Mouse (Mus musculus) bone marrow, adult 2 months (tissue): ENCODE measurements around the gene Sbno1.

Source experiments
- CTCF ChIP-seq: fragments of 200-500 bp; IDR thresholded peaks from 2 replicates; pipeline ENCODE4 v1.5.1; 2011; ENCODE audit warnings: low read length, control low read depth; ENCODE audit not compliant: control insufficient read depth, insufficient read depth
- POLR2A ChIP-seq: fragments of 200-500 bp; IDR thresholded peaks from 2 replicates; pipeline ENCODE4 v1.6.1; 2011; ENCODE audit warnings: low read depth, mild to moderate bottlenecking, control low read depth, low read length, borderline replicate concordance; ENCODE audit not compliant: control insufficient read depth

DNA sequence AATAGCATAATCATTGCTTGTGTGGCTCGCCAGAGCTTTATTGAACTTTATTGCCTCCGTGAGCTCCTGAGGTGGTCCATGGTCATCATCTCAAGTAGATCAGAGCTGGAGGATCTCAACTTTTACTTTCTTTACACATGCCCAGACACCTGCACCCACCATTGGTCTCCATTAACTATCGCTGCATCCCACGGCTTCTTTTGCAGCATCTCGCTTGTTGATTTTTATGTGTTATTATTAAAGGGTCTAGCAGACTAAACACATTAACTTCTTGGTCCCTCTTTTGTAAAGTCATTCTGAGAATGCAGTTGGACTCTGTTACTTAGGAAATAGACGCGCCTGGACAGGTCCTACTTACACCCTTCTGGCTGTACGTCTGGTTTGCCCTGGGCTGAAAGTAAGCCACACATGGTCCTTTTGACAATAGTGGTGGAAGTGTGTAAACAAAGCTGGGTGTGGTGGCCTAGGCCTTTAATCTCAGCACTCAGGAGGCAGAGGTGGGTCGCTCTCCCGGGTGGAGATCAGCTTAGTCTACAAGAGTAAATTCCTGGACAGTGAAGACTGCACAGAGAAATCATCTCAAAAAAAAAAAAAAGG lies 772 bp upstream of the Sbno1 start:
- TF ChIP-seq POLR2A (no peak), CTCF (no peak)
